Mouse (Mus musculus) midbrain, postnatal 0 days (tissue): ENCODE measurements around the gene Lasp1. TPM values are rescaled to one million over a fixed set of nuclear protein-coding genes. Genes with fewer than 3 reads are reported as not detected.
A peak's percentile ranks its signal among the peaks of the same experiment; 100 is the strongest.

Source experiments
- ATAC-seq: fragments of 200-750 bp; cut with Nextera tagmentation; 2 replicates; pipeline ENCODE4 v1.8.0; 2017; ENCODE audit warnings: moderate number of reproducible peaks, mild to moderate bottlenecking, moderate TSS enrichment, moderate library complexity; ENCODE audit not compliant: low FRiP score
- DNase-seq: peaks from one replicate; pipeline ENCODE4 v3.0.0-alpha.2; 2015; ENCODE audit warnings: low spot score
- H3K27ac ChIP-seq: fragments of 300-500 bp; sonication (generic); 2 replicates; pipeline ENCODE4 v1.5.1; 2014; ENCODE audit warnings: low read depth, mild to moderate bottlenecking, low read length, mixed read lengths
- H3K27me3 ChIP-seq: fragments of 300-500 bp; sonication (generic); 2 replicates; pipeline ENCODE4 v1.6.1; 2014; ENCODE audit warnings: low read length, control low read depth, mixed read lengths; ENCODE audit not compliant: insufficient read depth
- H3K36me3 ChIP-seq: fragments of 300-500 bp; sonication (generic); 2 replicates; pipeline ENCODE4 v1.6.1; 2014; ENCODE audit warnings: low read length, control low read depth, mixed read lengths; ENCODE audit not compliant: insufficient read depth
- H3K4me1 ChIP-seq: fragments of 300-500 bp; sonication (generic); 2 replicates; pipeline ENCODE4 v1.6.1; 2014; ENCODE audit warnings: mild to moderate bottlenecking, control low read depth, antibody characterized with exemption, low read length, mixed read lengths; ENCODE audit not compliant: insufficient read depth
- H3K4me2 ChIP-seq: fragments of 300-500 bp; sonication (generic); 2 replicates; pipeline ENCODE4 v1.6.1; 2014; ENCODE audit warnings: low read depth, mild to moderate bottlenecking, low read length, mixed read lengths; ENCODE audit not compliant: poor library complexity, severe bottlenecking
- H3K4me3 ChIP-seq: fragments of 300-500 bp; sonication (generic); 2 replicates; pipeline ENCODE4 v1.5.1; 2014; ENCODE audit warnings: low read depth, mild to moderate bottlenecking, low read length, moderate library complexity
- H3K9ac ChIP-seq: fragments of 300-500 bp; sonication (generic); replicated peaks from 2 replicates; pipeline ENCODE4 v1.6.1; 2014; ENCODE audit warnings: mild to moderate bottlenecking, low read length, moderate library complexity, mixed read lengths; ENCODE audit not compliant: poor library complexity, severe bottlenecking
- H3K9me3 ChIP-seq: fragments of 300-500 bp; sonication (generic); 2 replicates; pipeline ENCODE4 v1.6.1; 2016; ENCODE audit warnings: low read length, control low read depth
- CTCF ChIP-seq: IDR thresholded peaks from 2 replicates; pipeline ENCODE4 v1.5.1; 2016; ENCODE audit warnings: antibody characterized with exemption, mild to moderate bottlenecking
- WGBS: fragments of 180-500 bp; shearing (Covaris S2); extraction: QIAGEN DNeasy Blood & Tissue Kit; methylation state at CpG from one replicate; pipeline ENCODE4 v1.1.7; 2014; 5-methylcytosine and 5-hydroxymethylcytosine counted together
- polyA plus RNA-seq: library from polyadenylated mRNA; unstranded; fragments of >200 nt; fragmentation: Nextera tagmentation; extraction: Ambion mirVana; gene quantifications from 2 replicates; pipeline ENCODE4 v1.2.1, GENCODE M21; 2015
- total RNA-seq: library from RNA; depleted of rRNA; stranded (reverse); fragments of >200 nt; gene quantifications from 2 replicates; pipeline ENCODE4 v1.2.3, GENCODE M21; 2014

The Lasp1 gene
- total and polyA plus RNA-seq, 2 experiments from 2014 or later, result 179 to 206 TPM

DNA sequence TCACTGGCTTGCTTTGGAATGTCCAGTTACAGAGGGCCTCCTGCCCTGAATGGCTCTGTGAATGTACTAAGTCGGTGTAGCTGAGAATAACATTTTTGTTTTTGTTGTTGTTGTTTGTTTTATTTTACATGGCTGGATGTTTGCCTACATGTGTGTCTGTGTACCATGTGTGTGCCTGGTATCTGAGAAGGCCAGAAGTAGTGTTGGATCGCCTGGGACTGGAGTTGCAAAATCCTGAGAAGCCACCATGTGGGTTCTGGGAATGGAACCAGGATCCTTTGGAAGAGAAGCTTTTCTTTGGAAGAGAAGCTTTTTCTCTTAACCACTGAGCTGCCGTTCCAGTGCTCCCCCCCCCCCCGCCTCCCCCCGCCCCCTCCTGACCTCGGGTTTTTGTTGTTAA, 3.7 kb downstream of the Lasp1 start:
- H3K36me3 ChIP-seq, result no peaks in the 10 kb centered on the region
- 31% methylated on average over 6 of the region's 6 CpGs for WGBS
- TF ChIP-seq CTCF, result no peak
- DNase-seq (no peak), ATAC-seq (no peak)
- H3K9ac ChIP-seq, result peak overlapping the region; percentile 44; the same call in 1 of the 2 replicates
- H3K27ac ChIP-seq, result no peak overlapping the region
- peak overlapping the region; percentile 71; the same call in 1 of the 2 replicates for H3K4me2 ChIP-seq
- H3K4me1 ChIP-seq, result peaks cover 27% of the 10 kb centered on the region
- H3K9me3 ChIP-seq, result no peaks in the 10 kb centered on the region
- H3K4me3 ChIP-seq, result no peak overlapping the region; the same call in 1 of the 2 replicates
- no peaks in the 10 kb centered on the region for H3K27me3 ChIP-seq

DNA sequence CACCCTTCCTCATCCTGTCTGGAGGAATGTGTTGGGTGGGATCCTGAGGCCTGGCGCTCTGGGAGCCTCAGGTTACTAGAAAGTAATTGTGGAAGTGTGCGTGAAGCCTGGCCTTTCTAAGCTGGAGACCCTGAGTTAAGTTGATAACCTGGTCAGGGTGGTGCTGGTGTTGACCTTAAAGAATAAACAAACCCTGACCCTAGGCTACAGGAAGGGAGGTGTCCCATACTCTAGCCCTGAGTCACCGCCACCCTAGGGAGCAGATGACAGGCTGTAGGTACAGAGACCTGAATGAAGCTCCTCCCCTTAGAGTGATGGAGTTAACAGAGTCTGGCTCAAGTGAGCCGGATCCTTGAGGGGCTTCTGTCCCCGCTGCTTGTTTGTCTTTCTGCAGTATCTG, 5.0 kb downstream of the Lasp1 start:
- Histone ChIP-seq H3K27me3 (no peaks in the 10 kb centered on the region), H3K4me2 (peak overlapping the region; percentile 12; the same call in 1 of the 2 replicates), H3K4me1 (peaks cover 28% of the 10 kb centered on the region), H3K36me3 (peaks cover 11% of the 10 kb centered on the region), H3K9ac (no peak overlapping the region), H3K9me3 (no peaks in the 10 kb centered on the region), H3K27ac (no peak overlapping the region), H3K4me3 (no peak overlapping the region)
- DNase-seq, result no peak
- no peak for TF ChIP-seq CTCF
- WGBS, result 90% methylated on average over 5 of the region's 5 CpGs
- no peak for ATAC-seq

DNA sequence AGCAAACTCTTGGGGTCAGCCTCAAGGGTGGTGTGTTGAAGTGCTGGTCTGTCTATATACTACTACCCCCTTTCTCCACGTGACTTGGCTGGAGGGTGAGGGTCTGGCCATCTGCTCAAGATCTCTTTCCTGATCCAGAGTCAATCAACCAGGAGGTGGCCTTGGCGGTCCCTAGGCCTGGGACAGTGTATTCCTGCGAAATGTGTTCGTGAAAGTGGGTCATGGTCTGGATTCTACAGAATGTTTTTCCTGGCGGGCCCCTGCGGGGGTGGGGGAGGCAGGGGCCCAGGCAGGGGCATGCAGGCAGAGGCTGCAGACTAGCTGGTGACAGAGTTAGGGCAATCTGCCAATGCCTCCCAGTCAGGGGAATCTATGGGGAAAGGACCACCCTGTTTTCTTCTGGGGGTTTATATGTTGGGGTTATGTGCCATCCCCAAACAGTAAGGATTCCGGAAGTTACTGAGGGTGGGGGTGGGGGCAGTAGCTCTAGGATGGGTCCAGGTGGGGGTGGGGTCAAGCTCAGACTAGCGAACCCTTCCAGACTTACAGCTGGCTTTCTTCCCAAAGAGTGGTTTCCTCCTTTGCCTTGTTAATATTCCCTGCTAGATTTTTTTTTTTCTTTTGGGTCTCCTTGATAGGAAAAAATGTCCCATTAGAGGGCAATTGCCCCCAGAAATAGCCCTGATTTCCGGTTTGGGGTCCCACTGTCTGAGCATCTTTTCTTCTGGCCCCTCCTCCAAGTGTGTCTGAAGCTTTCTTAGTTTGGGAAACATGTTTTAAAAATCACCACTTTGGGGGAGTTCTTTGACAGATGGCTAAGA, 6.3 kb downstream of the Lasp1 start:
- ATAC-seq (no peak), DNase-seq (peak; percentile 69)
- no peak for TF ChIP-seq CTCF
- H3K9me3 ChIP-seq, result no peaks in the 10 kb centered on the region
- 20% methylated on average over 9 of the region's 9 CpGs for WGBS
- H3K27ac ChIP-seq, result peak overlapping the region; percentile 69
- H3K4me2 ChIP-seq, result peak overlapping the region; percentile 27; the same call in 1 of the 2 replicates
- peaks cover 13% of the 10 kb centered on the region for H3K36me3 ChIP-seq
- H3K27me3 ChIP-seq, result no peaks in the 10 kb centered on the region
- peaks cover 30% of the 10 kb centered on the region for H3K4me1 ChIP-seq
- peak overlapping the region; percentile 36; the same call in 1 of the 2 replicates for H3K9ac ChIP-seq
- H3K4me3 ChIP-seq, result no peak overlapping the region

DNA sequence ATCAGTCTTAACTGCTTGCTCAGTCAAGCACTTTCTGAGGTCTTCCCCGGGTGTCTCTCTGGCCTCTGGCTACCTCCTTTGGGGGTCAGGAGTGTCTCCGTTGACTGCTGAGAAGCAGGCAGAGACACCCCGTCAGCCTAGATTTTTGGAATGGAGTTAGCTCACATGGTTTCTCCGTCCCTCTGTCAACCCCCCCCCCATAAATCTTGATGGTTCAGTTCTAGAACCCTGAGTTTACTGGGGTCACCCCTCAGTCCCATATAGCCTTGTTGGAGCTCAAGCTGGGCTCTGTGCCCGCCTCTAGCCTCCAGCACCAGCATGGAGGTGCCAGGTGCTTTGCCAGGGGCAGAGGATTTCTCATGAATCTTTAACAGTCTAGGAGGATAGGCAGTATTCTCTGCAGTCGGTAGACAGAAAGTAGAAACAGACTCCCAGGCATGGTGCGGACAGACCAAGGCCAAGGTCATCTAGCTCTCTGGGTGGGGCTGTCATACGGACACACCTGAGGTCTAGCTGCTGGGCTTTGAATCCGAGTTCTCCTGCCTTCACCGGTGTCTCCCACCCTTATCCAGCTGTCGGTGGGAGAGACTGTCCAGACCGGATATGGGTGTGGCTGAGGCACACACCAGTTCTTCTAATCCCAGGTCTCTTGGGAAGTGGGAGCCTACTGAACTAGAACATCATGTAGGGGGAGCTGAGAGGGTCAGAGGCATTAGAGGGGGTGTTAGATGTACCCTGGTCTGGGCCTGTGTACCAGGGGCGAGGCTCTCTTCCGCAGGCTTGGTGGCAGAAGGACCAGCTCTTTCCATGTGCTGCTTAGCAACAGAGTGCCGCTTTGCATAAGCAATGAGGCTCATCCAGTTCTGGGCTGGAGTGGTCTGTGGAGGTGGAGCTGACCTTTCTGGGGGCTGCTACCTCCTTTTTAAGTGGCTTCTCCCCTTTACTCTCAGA, 7.1 kb downstream of the Lasp1 start:
- no peak for TF ChIP-seq CTCF
- Histone ChIP-seq H3K4me1 (peaks cover 31% of the 10 kb centered on the region), H3K36me3 (peaks cover 13% of the 10 kb centered on the region), H3K4me3 (no peak overlapping the region), H3K9me3 (no peaks in the 10 kb centered on the region), H3K9ac (peak overlapping the region; percentile 36), H3K4me2 (peak overlapping the region; percentile 27), H3K27ac (peak overlapping the region; percentile 69), H3K27me3 (no peaks in the 10 kb centered on the region)
- 29% methylated on average over 15 of the region's 15 CpGs for WGBS
- ATAC-seq, result 0 out of 2 replicates have a peak, but pooled peaks have one; percentile 48
- no peak for DNase-seq

DNA sequence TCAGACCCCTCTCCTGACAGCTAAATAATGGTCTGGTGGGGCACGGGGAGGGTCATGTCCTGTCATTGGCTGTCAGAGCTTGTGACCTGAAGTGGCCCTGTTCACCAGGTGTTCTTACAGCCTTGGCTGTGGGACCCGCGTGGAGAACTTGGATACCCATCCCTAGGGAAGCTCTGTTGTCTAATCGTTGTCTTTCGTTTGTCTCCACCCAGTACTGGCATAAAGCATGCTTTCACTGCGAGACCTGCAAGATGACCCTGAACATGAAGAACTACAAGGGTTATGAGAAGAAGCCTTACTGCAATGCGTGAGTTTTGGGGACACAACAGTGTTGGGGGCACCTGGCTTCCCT, 7.8 kb downstream of the Lasp1 start:
- ATAC-seq, result no peak
- H3K9ac ChIP-seq, result no peak overlapping the region; the same call in 1 of the 2 replicates

More for the DNA sequence above, 7.8 kb downstream of the Lasp1 start:
- WGBS, result 49% methylated on average over 7 of the region's 7 CpGs
- DNase-seq, result no peak
- TF ChIP-seq CTCF, result no peak
- Histone ChIP-seq H3K4me3 (no peak overlapping the region), H3K27me3 (no peaks in the 10 kb centered on the region), H3K36me3 (peaks cover 13% of the 10 kb centered on the region), H3K4me2 (no peak overlapping the region), H3K4me1 (peaks cover 37% of the 10 kb centered on the region), H3K27ac (no peak overlapping the region), H3K9me3 (no peaks in the 10 kb centered on the region)
